Mouse (Mus musculus): ENCODE data around the gene Smg1. TPM values are rescaled to one million over a fixed set of nuclear protein-coding genes. Genes with fewer than 3 reads are reported as not detected.

Smg1 gene
- total and polyA plus RNA-seq, 2 experiments from 2014 or later, result 14.2 to 57.4 TPM

DNA sequence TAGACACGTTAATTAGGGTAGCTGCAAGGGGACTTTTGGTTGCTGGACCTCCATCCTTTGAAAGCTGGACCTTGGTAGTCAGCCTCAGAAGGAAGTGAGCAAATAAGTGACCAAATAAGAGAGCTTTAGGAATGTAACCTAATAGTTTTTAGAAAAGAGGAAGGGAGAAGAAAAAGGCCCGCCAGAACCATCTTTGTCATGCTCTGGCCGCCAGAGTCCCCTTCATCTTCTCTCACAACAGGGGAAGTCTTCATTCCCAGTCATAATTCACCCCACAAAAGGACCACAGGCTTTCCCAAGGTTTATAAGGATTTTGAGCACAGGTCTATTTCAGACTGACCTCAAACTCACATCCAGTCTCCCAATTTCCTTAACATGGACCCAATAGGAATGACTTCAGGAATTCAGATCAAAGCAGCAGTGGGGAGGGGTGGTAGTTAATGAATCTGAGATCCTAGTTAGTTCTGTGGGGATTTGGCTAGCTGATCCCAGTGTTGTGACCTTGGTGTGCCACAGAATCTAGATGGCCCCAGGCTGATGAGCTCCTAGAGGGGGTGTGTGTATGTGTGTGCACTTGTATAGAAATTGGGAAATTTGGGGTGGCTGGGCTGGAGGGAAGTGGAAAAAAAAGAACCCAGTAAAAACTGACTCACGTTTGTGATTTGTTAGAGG, 125.8 kb downstream of the Smg1 start:
- Histone ChIP-seq H3K4me2 (ENCODE audit: low read depth) (no peak overlapping the region), H3K36me3 (ENCODE audit: insufficient read depth) (peaks cover 59% of the 10 kb centered on the region), H3K9ac (no peak overlapping the region), H3K27ac (ENCODE audit: low read depth, low read length) (no peak overlapping the region; the same call in 1 of the 2 replicates), H3K9me3 (ENCODE audit: low read length) (no peaks in the 10 kb centered on the region), H3K4me3 (ENCODE audit: low read depth, low read length) (no peak overlapping the region), H3K4me1 (ENCODE audit: insufficient read depth) (peaks cover 15% of the 10 kb centered on the region), H3K27me3 (ENCODE audit: insufficient read depth, low read length) (no peaks in the 10 kb centered on the region)
- WGBS, result 58% methylated on average over 4 of the region's 4 CpGs
- ATAC-seq, result no peak
- no peak for DNase-seq
- no peak for TF ChIP-seq CTCF (IDR thresholded peaks at IDR 0.05; ENCODE audit: low read depth)

- no peak for ATAC-seq
- no peak overlapping the region; the same call in 1 of the 2 replicates for H3K27ac ChIP-seq (ENCODE audit: low read depth, low read length)
- H3K9me3 ChIP-seq (ENCODE audit: low read length), result no peaks in the 10 kb centered on the region
- peaks cover 21% of the 10 kb centered on the region for H3K4me1 ChIP-seq (ENCODE audit: insufficient read depth)
- H3K9ac ChIP-seq, result no peak overlapping the region
- 16% methylated on average over 8 of the region's 8 CpGs for WGBS
- no peak for TF ChIP-seq CTCF (IDR thresholded peaks at IDR 0.05; ENCODE audit: low read depth)
- peak overlapping the region; percentile 76; the same call in 1 of the 2 replicates for H3K4me3 ChIP-seq (ENCODE audit: low read depth, low read length)
- peaks cover 58% of the 10 kb centered on the region for H3K36me3 ChIP-seq (ENCODE audit: insufficient read depth)
- no peaks in the 10 kb centered on the region for H3K27me3 ChIP-seq (ENCODE audit: insufficient read depth, low read length)
- DNase-seq, result no peak
- H3K4me2 ChIP-seq (ENCODE audit: low read depth), result peak overlapping the region; percentile 53
Measured at GRCm38 (mm10) chr7:118116787-118117538, 126.5 kb downstream of the Smg1 start.

GRCm38 (mm10) chr7:118115877-118116568, 127.4 kb downstream of the Smg1 start, which contains the start of gene Rps15a:
Gene Rps15a (minus strand): TSS chr7:118116188.
- Histone ChIP-seq H3K4me2 (ENCODE audit: low read depth) (peak within 1 kb of the TSS; percentile 86), H3K36me3 (ENCODE audit: insufficient read depth) (peaks cover 66% of the 10 kb centered on the region), H3K27ac (ENCODE audit: low read depth, low read length) (peak within 1 kb of the TSS; percentile 91), H3K9me3 (ENCODE audit: low read length) (no peaks in the 10 kb centered on the region), H3K27me3 (ENCODE audit: insufficient read depth, low read length) (no peaks in the 10 kb centered on the region), H3K4me3 (ENCODE audit: low read depth, low read length) (peak within 1 kb of the TSS; percentile 76), H3K4me1 (ENCODE audit: insufficient read depth) (peaks cover 26% of the 10 kb centered on the region), H3K9ac (peak within 1 kb of the TSS; percentile 89)
- under 1% methylated on average over 40 of the region's 40 CpGs for WGBS
- peak; percentile 97 for DNase-seq
- TF ChIP-seq CTCF (IDR thresholded peaks at IDR 0.05; ENCODE audit: low read depth), result peak; percentile 42
- peak; percentile 92 for ATAC-seq

DNA sequence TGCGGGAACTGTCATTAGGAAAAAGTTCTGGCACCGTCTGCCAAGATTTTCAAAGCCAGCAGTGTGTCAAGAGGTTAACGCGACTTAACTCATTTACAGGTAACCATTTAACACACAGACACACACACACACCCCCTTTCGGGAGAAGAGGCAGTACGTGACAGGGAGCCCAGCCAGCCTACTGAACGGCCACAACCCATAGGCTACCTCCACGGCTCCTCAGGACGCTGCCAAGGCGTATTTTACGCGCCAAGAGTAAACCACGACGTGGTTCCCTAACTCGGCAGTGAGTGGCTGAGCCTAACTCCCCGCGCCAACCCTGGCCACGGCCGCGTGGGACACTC, 128.0 kb downstream of the Smg1 start:
- Histone ChIP-seq H3K9ac (peak overlapping the region; percentile 89), H3K27ac (ENCODE audit: low read depth, low read length) (peak overlapping the region; percentile 91), H3K9me3 (ENCODE audit: low read length) (no peaks in the 10 kb centered on the region), H3K4me3 (ENCODE audit: low read depth, low read length) (peak overlapping the region; percentile 76), H3K27me3 (ENCODE audit: insufficient read depth, low read length) (no peaks in the 10 kb centered on the region), H3K4me1 (ENCODE audit: insufficient read depth) (peaks cover 26% of the 10 kb centered on the region), H3K36me3 (ENCODE audit: insufficient read depth) (peaks cover 65% of the 10 kb centered on the region), H3K4me2 (ENCODE audit: low read depth) (peak overlapping the region; percentile 86)
- WGBS, result under 1% methylated on average over 20 of the region's 20 CpGs
- ATAC-seq (peak; percentile 59), DNase-seq (no peak)
- TF ChIP-seq CTCF (IDR thresholded peaks at IDR 0.05; ENCODE audit: low read depth), result no peak

DNA sequence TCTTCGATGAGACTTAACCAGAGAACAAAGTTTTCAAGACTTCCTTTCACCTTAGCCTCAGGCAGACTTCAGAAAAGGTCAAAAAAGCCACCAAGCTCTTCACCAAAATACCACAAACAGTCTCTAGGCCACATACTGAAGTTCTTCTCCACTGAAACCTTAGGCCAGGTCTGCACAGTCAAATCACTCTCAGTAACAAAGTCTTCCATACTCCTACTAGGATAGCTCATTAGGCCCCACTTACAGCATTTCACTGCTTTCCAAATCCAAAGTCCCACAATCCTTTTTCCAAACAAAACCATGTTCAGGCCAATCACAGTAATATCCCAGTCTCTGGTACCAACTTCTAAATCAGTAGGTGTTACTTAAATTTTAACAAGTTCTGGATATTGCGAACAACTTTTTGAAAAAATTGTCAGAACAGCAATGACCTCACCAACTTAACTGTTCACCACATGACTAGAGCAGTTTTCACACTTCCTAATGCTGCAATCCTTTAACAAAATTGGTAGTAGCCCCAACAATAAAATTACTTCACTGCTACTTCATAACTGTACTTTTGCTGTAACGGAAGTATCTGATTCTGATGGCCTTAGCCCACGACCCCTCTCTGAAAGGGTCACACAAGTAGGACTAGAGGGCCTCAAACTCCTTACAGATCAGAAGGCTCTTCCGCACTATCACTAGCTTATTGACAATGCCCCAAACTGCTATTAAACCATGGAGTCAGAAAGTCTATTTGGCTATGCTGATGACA, 129.8 kb downstream of the Smg1 start:
- H3K9me3 ChIP-seq (ENCODE audit: low read length), result no peaks in the 10 kb centered on the region
- 78% methylated on average over 5 of the region's 5 CpGs for WGBS
- 0 out of 2 replicates have a peak overlapping the region, but pooled peaks have one; percentile 1 for H3K4me3 ChIP-seq (ENCODE audit: low read depth, low read length)
- TF ChIP-seq CTCF (IDR thresholded peaks at IDR 0.05; ENCODE audit: low read depth), result no peak
- peaks cover 65% of the 10 kb centered on the region for H3K36me3 ChIP-seq (ENCODE audit: insufficient read depth)
- H3K27me3 ChIP-seq (ENCODE audit: insufficient read depth, low read length), result no peaks in the 10 kb centered on the region
- peak overlapping the region; percentile 25; the same call in 1 of the 2 replicates for H3K9ac ChIP-seq
- peak overlapping the region; percentile 86 for H3K4me2 ChIP-seq (ENCODE audit: low read depth)
- ATAC-seq (no peak), DNase-seq (no peak)
- H3K27ac ChIP-seq (ENCODE audit: low read depth, low read length), result no peak overlapping the region
- H3K4me1 ChIP-seq (ENCODE audit: insufficient read depth), result peaks cover 26% of the 10 kb centered on the region

- 78% methylated on average over 3 of the region's 3 CpGs for WGBS
- Histone ChIP-seq H3K27me3 (ENCODE audit: insufficient read depth, low read length) (no peaks in the 10 kb centered on the region), H3K4me1 (ENCODE audit: insufficient read depth) (peaks cover 26% of the 10 kb centered on the region), H3K36me3 (ENCODE audit: insufficient read depth) (peaks cover 79% of the 10 kb centered on the region), H3K4me3 (ENCODE audit: low read depth, low read length) (no peak overlapping the region), H3K9me3 (ENCODE audit: low read length) (no peaks in the 10 kb centered on the region), H3K9ac (no peak overlapping the region), H3K4me2 (ENCODE audit: low read depth) (0 out of 2 replicates have a peak overlapping the region, but pooled peaks have one; percentile 5), H3K27ac (ENCODE audit: low read depth, low read length) (no peak overlapping the region)
- DNase-seq (no peak), ATAC-seq (no peak)
- TF ChIP-seq CTCF (IDR thresholded peaks at IDR 0.05; ENCODE audit: low read depth), result no peak
Measured at GRCm38 (mm10) chr7:118111128-118111527, 132.3 kb downstream of the Smg1 start.
